ENCODE assay signal across 19 mouse cellular contexts in the genomic region with DNA sequence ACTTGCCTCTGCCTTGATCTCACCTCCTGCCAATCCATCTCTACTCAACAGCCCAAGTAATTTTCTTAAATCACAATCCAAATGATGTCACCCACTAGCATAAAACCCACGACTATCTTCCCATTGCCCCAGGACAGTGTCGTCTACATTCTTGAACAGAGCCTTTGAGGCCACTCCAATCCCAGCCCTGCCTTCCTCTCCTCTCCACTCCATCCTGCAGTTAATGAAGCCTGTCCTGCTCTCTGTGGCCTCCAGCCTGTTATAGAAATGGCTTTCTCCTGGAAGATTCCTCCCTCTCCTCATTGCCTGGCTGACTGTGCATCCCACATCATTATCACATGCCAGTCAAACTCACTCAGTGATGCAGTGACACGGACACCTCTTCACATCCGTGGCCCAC.
"Had no signal": no experiment of that assay in that cellular context is flagged by ENCODE, and none has a peak within 500 bp of the region (broad histone marks: within the 10 kb centered on the region; RNA-seq: fewer than 3 reads in every experiment).

No protein-coding gene starts in this region.

- H3K9ac ChIP-seq: lung, embryonic 14.5 days; midbrain, embryonic 12.5 days; neural tube, embryonic 13.5 days; neural tube, embryonic 15.5 days had no signal

- H3K4me3 ChIP-seq: midbrain, embryonic 10.5 days; midbrain, embryonic 12.5 days; myocyte; neural tube, embryonic 13.5 days; neural tube, embryonic 15.5 days had no signal

- DNase-seq: lung, adult 18-20 months; lung, embryonic 14.5 days; lung, postnatal 10 days; lung, postnatal 4 days; midbrain, embryonic 14.5 days; retina, postnatal 1 day; right cerebral cortex, adult 18-20 months; right cerebral cortex, postnatal 25 days; right cerebral cortex, postnatal 4 days; spleen, adult 18-20 months; thymus, adult 18-20 months; thymus, postnatal 14 days; thymus, postnatal 36 days had no signal

- ATAC-seq: midbrain, embryonic 16.5 days had no signal

- H3K4me2 ChIP-seq: lung, embryonic 14.5 days; midbrain, embryonic 12.5 days; neural tube, embryonic 13.5 days; neural tube, embryonic 15.5 days had no signal

- H3K9me3 ChIP-seq: midbrain, embryonic 12.5 days; neural tube, embryonic 15.5 days had no signal

- H3K27ac ChIP-seq: midbrain, embryonic 10.5 days; midbrain, embryonic 12.5 days; neural tube, embryonic 13.5 days; neural tube, embryonic 15.5 days had no signal

- H3K27me3 ChIP-seq: midbrain, embryonic 12.5 days; neural tube, embryonic 13.5 days; neural tube, embryonic 15.5 days had no signal

- H3K36me3 ChIP-seq: midbrain, embryonic 10.5 days; midbrain, embryonic 12.5 days; neural tube, embryonic 13.5 days; neural tube, embryonic 15.5 days had no signal

- H3K4me1 ChIP-seq: midbrain, embryonic 10.5 days; midbrain, embryonic 12.5 days; neural tube, embryonic 13.5 days; neural tube, embryonic 15.5 days had no signal
